14 mouse cellular contexts compared by ENCODE assay signal in the genomic region with DNA sequence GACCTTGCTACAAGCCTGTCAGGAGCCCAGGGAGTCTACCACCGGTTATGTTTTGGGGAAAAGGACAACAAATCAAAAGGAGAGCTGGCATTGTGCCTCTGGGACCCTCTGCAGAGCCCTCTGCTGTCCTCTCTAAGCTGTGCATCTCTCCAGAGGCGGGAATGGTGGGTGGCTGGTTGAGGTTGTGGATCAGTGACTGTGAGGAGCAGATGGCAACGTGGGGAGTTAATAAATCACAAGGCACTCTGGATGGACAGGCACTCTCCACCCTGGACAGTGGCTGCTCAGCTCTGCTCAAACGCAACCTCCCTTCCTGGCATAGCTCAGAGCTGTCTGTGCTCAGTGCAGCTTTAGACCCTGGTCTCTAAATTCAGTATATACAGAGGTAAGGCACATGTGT.
A peak's percentile ranks its signal among the peaks of the same experiment; 100 is the strongest.
DNase-seq lines count a peak whose midpoint lies in the region; ATAC-seq lines count a peak whose summit lies in the region.
"Had no signal": no experiment of that assay in that cellular context is flagged by ENCODE, and none has a peak within 500 bp of the region (broad histone marks: within the 10 kb centered on the region; RNA-seq: fewer than 3 reads in every experiment).

No protein-coding gene starts in this region.

- no peaks in the 10 kb centered on the region for H3K27me3 ChIP-seq in kidney, embryonic 14.5 days (ENCODE audit: control insufficient read depth, insufficient read depth, low read length)
- H3K27me3 ChIP-seq in midbrain, embryonic 12.5 days = peaks cover 5% of the 10 kb centered on the region; the same call in 1 of the 2 replicates
- H3K27me3 ChIP-seq in midbrain, embryonic 16.5 days (ENCODE audit: control insufficient read depth, insufficient read depth, low read depth, low read length) = no peaks in the 10 kb centered on the region
- H3K27me3 ChIP-seq in hindbrain, embryonic 11.5 days (ENCODE audit: control insufficient read depth, insufficient read depth, low read length) = no peaks in the 10 kb centered on the region
- H3K27me3 ChIP-seq in neural tube, embryonic 14.5 days (ENCODE audit: control insufficient read depth, insufficient read depth, low read length) = no peaks in the 10 kb centered on the region
- H3K27me3 ChIP-seq: CH12.LX; liver, embryonic 13.5 days had no signal

- H3K9me3 ChIP-seq in kidney, embryonic 14.5 days (ENCODE audit: control insufficient read depth, low read length) = no peaks in the 10 kb centered on the region
- no peaks in the 10 kb centered on the region for H3K9me3 ChIP-seq in midbrain, embryonic 12.5 days
- H3K9me3 ChIP-seq in midbrain, embryonic 16.5 days (replicated peaks; ENCODE audit: control insufficient read depth, low read length, poor library complexity, severe bottlenecking) = no peaks in the 10 kb centered on the region
- H3K9me3 ChIP-seq in hindbrain, embryonic 11.5 days (ENCODE audit: control insufficient read depth, low read length) = no peaks in the 10 kb centered on the region
- no peaks in the 10 kb centered on the region for H3K9me3 ChIP-seq in neural tube, embryonic 14.5 days (ENCODE audit: control insufficient read depth, low read length)
- H3K9me3 ChIP-seq: liver, embryonic 13.5 days had no signal

- ATAC-seq in kidney, embryonic 14.5 days (ENCODE audit: low FRiP score, low TSS enrichment) = peak; percentile 82
- peak; percentile 31; the same call in 1 of the 2 replicates for ATAC-seq in midbrain, embryonic 12.5 days (ENCODE audit: low FRiP score, low read depth)
- ATAC-seq in midbrain, embryonic 16.5 days = no peak
- ATAC-seq in hindbrain, embryonic 11.5 days (ENCODE audit: low FRiP score) = peak; percentile 78
- peak; percentile 71; the same call in 1 of the 2 replicates for ATAC-seq in neural tube, embryonic 14.5 days (ENCODE audit: low read depth)
- ATAC-seq: inflammation-experienced regulatory T-cells, adult 6 months had no signal

- no peak overlapping the region for H3K9ac ChIP-seq in kidney, embryonic 14.5 days (ENCODE audit: low read depth, low read length)
- H3K9ac ChIP-seq in midbrain, embryonic 12.5 days (replicated peaks) = no peak overlapping the region
- H3K9ac ChIP-seq in midbrain, embryonic 16.5 days (ENCODE audit: low read depth, low read length) = no peak overlapping the region
- no peak overlapping the region for H3K9ac ChIP-seq in hindbrain, embryonic 11.5 days (ENCODE audit: low read depth, low read length)
- H3K9ac ChIP-seq in neural tube, embryonic 14.5 days (replicated peaks; ENCODE audit: low read depth, low read length) = no peak overlapping the region
- H3K9ac ChIP-seq: liver, embryonic 13.5 days had no signal

- H3K27ac ChIP-seq in kidney, embryonic 14.5 days (ENCODE audit: low read depth, low read length) = no peak overlapping the region
- no peak overlapping the region; the same call in 1 of the 2 replicates for H3K27ac ChIP-seq in midbrain, embryonic 12.5 days (replicated peaks)
- H3K27ac ChIP-seq in midbrain, embryonic 16.5 days (ENCODE audit: low read length) = no peak overlapping the region
- H3K27ac ChIP-seq in hindbrain, embryonic 11.5 days (ENCODE audit: low read depth, low read length) = no peak overlapping the region
- no peak overlapping the region for H3K27ac ChIP-seq in neural tube, embryonic 14.5 days (ENCODE audit: low read depth, low read length)
- H3K27ac ChIP-seq: liver, embryonic 13.5 days had no signal

- DNase-seq in kidney, adult 8-10 months = no peak
- peak; percentile 30 for DNase-seq in hindbrain, embryonic 11.5 days (ENCODE audit: low spot score)
- no peak for DNase-seq in frontal cortex, adult 2 months (ENCODE audit: extremely low spot score in 1 of 2, low spot score in 1 of 2)
- no peak for DNase-seq in spleen, postnatal 36 days (ENCODE audit: low spot score in 2 of 2)
- DNase-seq: cerebellum, postnatal 36 days; layer of hippocampus, postnatal 36 days; liver, embryonic 13.5 days; thymus, postnatal 36 days had no signal

- H3K4me1 ChIP-seq in kidney, embryonic 14.5 days (ENCODE audit: control insufficient read depth, insufficient read depth, low read length) = no peaks in the 10 kb centered on the region
- peaks cover 10% of the 10 kb centered on the region; the same call in 1 of the 2 replicates for H3K4me1 ChIP-seq in midbrain, embryonic 12.5 days
- 0 out of 2 replicates have a peak, but pooled peaks cover 3% of the 10 kb centered on the region for H3K4me1 ChIP-seq in midbrain, embryonic 16.5 days (ENCODE audit: control insufficient read depth, insufficient read depth, low read length)
- no peaks in the 10 kb centered on the region for H3K4me1 ChIP-seq in hindbrain, embryonic 11.5 days (replicated peaks; ENCODE audit: control insufficient read depth, insufficient read depth, low read length)
- H3K4me1 ChIP-seq in neural tube, embryonic 14.5 days (ENCODE audit: control insufficient read depth, insufficient read depth, low read length) = no peaks in the 10 kb centered on the region
- H3K4me1 ChIP-seq: liver, embryonic 13.5 days had no signal

- no peak overlapping the region for H3K4me2 ChIP-seq in kidney, embryonic 14.5 days (replicated peaks; ENCODE audit: low read depth, low read length)
- no peak overlapping the region for H3K4me2 ChIP-seq in midbrain, embryonic 12.5 days (replicated peaks)
- no peak overlapping the region for H3K4me2 ChIP-seq in midbrain, embryonic 16.5 days (ENCODE audit: low read length)
- no peak overlapping the region for H3K4me2 ChIP-seq in hindbrain, embryonic 11.5 days (replicated peaks; ENCODE audit: low read depth, low read length)
- H3K4me2 ChIP-seq in neural tube, embryonic 14.5 days (ENCODE audit: low read depth, low read length) = no peak overlapping the region
- H3K4me2 ChIP-seq: liver, embryonic 13.5 days had no signal

- WGBS in kidney, embryonic 14.5 days = 14% methylated on average over 4 of the region's 4 CpGs
- WGBS in midbrain, embryonic 12.5 days = 46% methylated on average over 4 of the region's 4 CpGs
- whole genome bisulfite sequencing in midbrain, embryonic 16.5 days = 33% methylated on average over 4 of the region's 4 CpGs
- WGBS in hindbrain, embryonic 11.5 days = 37% methylated on average over 4 of the region's 4 CpGs
- WGBS in neural tube, embryonic 14.5 days = 10% methylated on average over 4 of the region's 4 CpGs

- H3K4me3 ChIP-seq in kidney, embryonic 14.5 days (ENCODE audit: low read length) = no peak overlapping the region
- H3K4me3 ChIP-seq in midbrain, embryonic 12.5 days = no peak overlapping the region
- H3K4me3 ChIP-seq in midbrain, embryonic 16.5 days (ENCODE audit: low read depth, low read length) = no peak overlapping the region
- no peak overlapping the region for H3K4me3 ChIP-seq in hindbrain, embryonic 11.5 days (ENCODE audit: low read depth, low read length)
- no peak overlapping the region for H3K4me3 ChIP-seq in neural tube, embryonic 14.5 days (ENCODE audit: low read depth, low read length)
- H3K4me3 ChIP-seq: liver, embryonic 13.5 days had no signal

- H3K36me3 ChIP-seq in kidney, embryonic 14.5 days (ENCODE audit: control insufficient read depth, insufficient read depth, low read length) = no peaks in the 10 kb centered on the region
- no peaks in the 10 kb centered on the region for H3K36me3 ChIP-seq in midbrain, embryonic 12.5 days
- H3K36me3 ChIP-seq in midbrain, embryonic 16.5 days (ENCODE audit: control insufficient read depth, insufficient read depth, low read length) = no peaks in the 10 kb centered on the region
- H3K36me3 ChIP-seq in hindbrain, embryonic 11.5 days (ENCODE audit: control insufficient read depth, insufficient read depth, low read length) = no peaks in the 10 kb centered on the region
- H3K36me3 ChIP-seq in neural tube, embryonic 14.5 days (ENCODE audit: control insufficient read depth, insufficient read depth, low read length) = no peaks in the 10 kb centered on the region
- H3K36me3 ChIP-seq: liver, embryonic 13.5 days had no signal
